Mouse (Mus musculus): ENCODE measurements around the gene Serpina12.

Gene Serpina12

GRCm38 (mm10) chr12:104003238-104003612 is 41.0 kb downstream of the Serpina12 start:
- no peak for DNase-seq

DNA sequence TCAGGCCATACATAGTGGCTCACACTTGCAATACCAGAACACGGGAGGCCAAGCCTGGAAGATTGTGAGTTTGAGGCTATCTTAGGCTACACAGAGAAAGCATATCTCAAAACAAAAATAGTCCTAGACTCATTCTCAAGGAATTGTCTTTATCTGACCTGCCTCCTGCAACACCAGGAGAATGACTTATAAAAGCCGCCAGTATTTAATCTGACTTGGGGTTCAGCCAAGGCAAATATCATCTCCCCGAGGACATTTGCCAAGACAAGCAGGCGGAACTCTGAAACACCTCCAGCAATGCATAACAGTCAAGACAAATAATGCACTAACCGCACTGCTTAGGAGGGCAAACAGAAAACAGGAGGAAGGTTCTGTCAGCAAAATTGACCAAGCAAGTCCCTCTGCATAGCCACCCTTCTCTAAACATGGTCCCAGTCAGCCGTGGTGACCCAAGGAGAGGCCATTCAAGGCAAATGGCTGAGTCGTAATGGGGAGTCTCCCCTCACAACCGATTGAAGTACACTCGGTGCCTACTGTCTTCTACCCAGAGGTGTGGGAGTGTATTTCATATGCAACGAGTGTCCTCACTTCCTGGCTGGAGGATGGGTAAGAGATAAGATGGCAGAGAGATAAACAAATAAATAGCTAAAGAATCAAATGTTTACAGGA is 41.5 kb downstream of the Serpina12 start:
- peak; percentile 26 to 51 for DNase-seq

- DNase-seq: no peak
Measured at GRCm38 (mm10) chr12:104000594-104000993, 43.6 kb downstream of the Serpina12 start.

GRCm38 (mm10) chr12:103999611-104000010 is 44.6 kb downstream of the Serpina12 start:
- no peak for DNase-seq

DNA sequence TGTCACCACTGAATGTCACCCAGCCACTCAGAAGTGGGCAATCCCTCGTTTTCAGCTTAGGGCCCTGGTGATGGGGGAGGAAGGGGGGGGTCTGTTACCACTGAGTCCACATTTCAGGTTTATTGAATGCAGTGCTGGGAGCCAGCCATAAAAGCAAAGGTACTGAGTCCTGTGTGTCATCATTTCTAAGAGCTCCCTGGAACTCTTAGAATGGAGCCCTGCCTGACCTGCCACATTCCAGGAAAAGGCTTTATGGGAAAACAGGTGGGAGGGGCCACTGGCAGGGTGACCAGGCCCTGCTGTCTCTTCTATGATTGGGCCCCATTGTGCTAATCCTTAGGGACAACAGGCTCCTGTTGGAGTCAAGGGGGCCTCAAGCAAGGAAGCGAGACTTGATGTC is 47.7 kb downstream of the Serpina12 start:
- DNase-seq: no peak

- peak; percentile 65 to 79 for DNase-seq
Measured at GRCm38 (mm10) chr12:103995292-103996072, 48.8 kb downstream of the Serpina12 start.

GRCm38 (mm10) chr12:103992945-103993344 is 51.3 kb downstream of the Serpina12 start:
- DNase-seq: no peak

GRCm38 (mm10) chr12:103989857-103990256 is 54.4 kb downstream of the Serpina12 start, which contains the start of gene Serpina11:
Gene Serpina11, minus strand, starts transcription at chr12:103989957.
- DNase-seq: no peak

DNA sequence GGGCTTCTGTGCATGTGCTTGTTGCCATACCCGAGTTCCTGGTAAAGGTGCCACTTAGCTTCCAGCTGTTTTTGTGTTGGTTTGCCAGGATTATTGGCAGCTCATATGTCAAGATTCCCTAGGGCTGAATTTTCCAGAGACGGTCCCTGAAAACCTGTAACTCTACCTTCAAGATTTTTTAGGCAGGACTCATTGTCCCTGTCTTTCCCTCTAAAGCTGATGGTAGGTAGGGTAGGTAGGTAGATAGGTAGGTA is 54.8 kb downstream of the Serpina12 start:
- no peak for DNase-seq

DNA sequence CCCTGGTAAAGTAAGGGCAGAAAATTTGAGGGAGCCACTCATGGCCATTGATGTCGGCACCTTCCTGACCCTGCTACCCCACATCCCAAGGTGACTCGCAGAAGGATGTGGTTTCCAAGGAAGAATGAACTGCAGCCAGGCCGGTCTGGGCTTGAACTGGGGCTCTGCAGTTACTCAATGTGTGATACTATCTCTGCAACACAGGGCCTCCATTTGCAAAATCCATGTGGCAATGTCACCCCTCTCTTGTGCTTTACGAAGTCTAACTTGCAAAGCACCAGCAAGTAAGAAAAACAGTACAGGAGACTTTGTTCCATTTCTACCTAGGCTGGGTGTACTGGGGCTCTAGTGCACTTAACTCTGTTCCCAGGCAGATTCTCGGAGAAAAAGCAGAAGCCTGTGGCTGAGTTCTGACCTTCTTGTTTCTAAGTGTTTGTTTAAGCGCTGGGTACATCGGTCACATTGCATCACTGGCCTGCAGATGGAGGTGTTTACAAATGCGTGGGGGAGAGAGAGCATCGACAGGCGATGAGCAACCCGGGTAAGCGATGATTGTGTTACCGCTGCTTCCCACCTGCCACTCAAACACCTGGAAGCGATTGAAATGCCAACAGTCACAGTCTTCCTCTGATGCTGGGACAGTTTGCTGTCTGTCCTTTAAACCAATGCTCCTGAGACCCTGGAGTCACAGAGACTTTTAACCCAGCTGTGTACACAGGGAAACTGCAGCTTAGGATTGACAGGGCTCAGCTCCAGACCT is 55.3 kb downstream of the Serpina12 start:
- DNase-seq: peak; percentile 22 to 26

DNA sequence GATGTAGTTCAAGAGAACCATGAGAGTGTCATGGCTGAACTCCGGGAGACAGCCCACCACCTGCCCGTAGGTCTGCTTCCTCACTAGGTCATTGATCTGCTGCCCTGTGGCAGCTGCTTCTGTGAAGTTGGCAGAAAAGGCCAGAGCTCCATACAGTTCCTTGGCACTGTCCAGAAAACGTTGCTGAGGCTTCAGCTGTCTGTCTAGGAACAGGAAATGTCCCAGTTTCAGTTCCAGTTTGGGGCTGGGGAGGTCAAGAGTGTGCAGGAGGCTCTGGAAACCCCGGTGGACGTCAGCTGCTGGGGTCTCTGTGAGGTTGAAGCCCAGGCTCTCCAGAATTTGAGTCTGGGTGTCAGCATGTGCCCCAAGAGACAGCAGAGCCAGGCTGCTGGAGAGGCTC is 58.4 kb downstream of the Serpina12 start:
- DNase-seq: no peak

GRCm38 (mm10) chr12:103984935-103985334 is 59.3 kb downstream of the Serpina12 start:
- DNase-seq: peak; percentile 27 to 78

GRCm38 (mm10) chr12:103981646-103982360 is 62.4 kb downstream of the Serpina12 start:
- DNase-seq: no peak
